Mouse (Mus musculus) liver, embryonic 11.5 days (tissue): ENCODE measurements at regions not wholly inside any gene's neighbourhood (a gene's known extent, or its start where the extent isn't known, plus 50 kb on each side); places are given as distances from the start of the nearest gene placed in this dataset.

Experiments used
- ATAC-seq: fragments of 200-750 bp; cut with Nextera tagmentation; replicated peaks from 2 replicates; pipeline ENCODE4 v1.8.0; 2017; ENCODE audit warnings: moderate number of reproducible peaks, mild to moderate bottlenecking, moderate TSS enrichment, moderate library complexity; ENCODE audit not compliant: low FRiP score
- DNase-seq: peaks from one replicate; pipeline ENCODE4 v3.0.0-alpha.2; 2017; ENCODE audit warnings: low spot score
- H3K27ac ChIP-seq: fragments of 300-500 bp; sonication (generic); 2 replicates; pipeline ENCODE4 v1.5.1; 2014; ENCODE audit warnings: mild to moderate bottlenecking, low read depth, low read length, control low read depth
- H3K27me3 ChIP-seq: fragments of 300-500 bp; sonication (generic); replicated peaks from 2 replicates; pipeline ENCODE4 v1.6.1; 2014; ENCODE audit warnings: low read length, mixed read lengths; ENCODE audit not compliant: control insufficient read depth, insufficient read depth
- H3K36me3 ChIP-seq: fragments of 300-500 bp; sonication (generic); 2 replicates; pipeline ENCODE4 v1.6.1; 2014; ENCODE audit warnings: mild to moderate bottlenecking, low read length, moderate library complexity, mixed read lengths; ENCODE audit not compliant: control insufficient read depth, insufficient read depth
- H3K4me1 ChIP-seq: fragments of 300-500 bp; sonication (generic); replicated peaks from 2 replicates; pipeline ENCODE4 v1.6.1; 2014; ENCODE audit warnings: low read length, mixed read lengths; ENCODE audit not compliant: control insufficient read depth, insufficient read depth
- H3K4me2 ChIP-seq: fragments of 300-500 bp; sonication (generic); 2 replicates; pipeline ENCODE4 v1.6.1; 2014; ENCODE audit warnings: mild to moderate bottlenecking, control low read depth, moderate library complexity
- H3K4me3 ChIP-seq: fragments of 300-500 bp; sonication (generic); 2 replicates; pipeline ENCODE4 v1.5.1; 2014; ENCODE audit warnings: low read depth, low read length, control low read depth
- H3K9ac ChIP-seq: fragments of 300-500 bp; sonication (generic); 2 replicates; pipeline ENCODE4 v1.6.1; 2014; ENCODE audit warnings: low read depth, low read length, control low read depth
- H3K9me3 ChIP-seq: fragments of 300-500 bp; sonication (generic); 2 replicates; pipeline ENCODE4 v1.6.1; 2016; ENCODE audit warnings: low read length, inconsistent platforms, mixed read lengths; ENCODE audit not compliant: control insufficient read depth
- WGBS: fragments of 180-500 bp; shearing (Covaris S2); extraction: QIAGEN DNeasy Blood & Tissue Kit; methylation state at CpG from one replicate; pipeline ENCODE4 v1.1.7; 2014; 5-methylcytosine and 5-hydroxymethylcytosine counted together

GRCm38 (mm10) chr3:39313563-39313962 lies 426.8 kb downstream of the Fat4 start:
- no peak for ATAC-seq
- DNase-seq, result no peak
- H3K4me2 ChIP-seq, result no peak overlapping the region
- no peak overlapping the region for H3K9ac ChIP-seq
- H3K27me3 ChIP-seq, result no peaks in the 10 kb centered on the region
- WGBS, result 92% methylated on average over 4 of the region's 4 CpGs
- H3K4me3 ChIP-seq, result no peak overlapping the region
- H3K27ac ChIP-seq, result no peak overlapping the region
- H3K36me3 ChIP-seq, result no peaks in the 10 kb centered on the region
- no peaks in the 10 kb centered on the region for H3K9me3 ChIP-seq
- H3K4me1 ChIP-seq, result no peaks in the 10 kb centered on the region

GRCm38 (mm10) chr3:39320851-39321250 lies 434.1 kb downstream of the Fat4 start:
- H3K4me1 ChIP-seq, result no peaks in the 10 kb centered on the region
- no peaks in the 10 kb centered on the region for H3K36me3 ChIP-seq
- H3K27ac ChIP-seq, result no peak overlapping the region
- H3K4me2 ChIP-seq, result no peak overlapping the region
- H3K9ac ChIP-seq, result no peak overlapping the region
- H3K27me3 ChIP-seq, result no peaks in the 10 kb centered on the region
- H3K9me3 ChIP-seq, result no peaks in the 10 kb centered on the region
- DNase-seq, result no peak
- H3K4me3 ChIP-seq, result no peak overlapping the region
- ATAC-seq, result no peak
- WGBS, result 76% methylated on average over 7 of the region's 7 CpGs

GRCm38 (mm10) chr3:39322225-39322624 lies 435.5 kb downstream of the Fat4 start:
- Histone ChIP-seq H3K36me3 (no peaks in the 10 kb centered on the region), H3K27me3 (no peaks in the 10 kb centered on the region), H3K4me3 (no peak overlapping the region), H3K9ac (no peak overlapping the region), H3K4me1 (no peaks in the 10 kb centered on the region), H3K27ac (no peak overlapping the region), H3K9me3 (no peaks in the 10 kb centered on the region), H3K4me2 (no peak overlapping the region)
- no peak for ATAC-seq
- WGBS, result 53% methylated on average over 5 of the region's 5 CpGs
- no peak for DNase-seq

- Histone ChIP-seq H3K9ac (no peak overlapping the region), H3K4me1 (no peaks in the 10 kb centered on the region), H3K27ac (no peak overlapping the region), H3K4me2 (no peak overlapping the region), H3K9me3 (no peaks in the 10 kb centered on the region), H3K4me3 (no peak overlapping the region), H3K27me3 (no peaks in the 10 kb centered on the region), H3K36me3 (no peaks in the 10 kb centered on the region)
- 59% methylated on average over 8 of the region's 8 CpGs for WGBS
- DNase-seq (no peak), ATAC-seq (no peak)
These were observed 449.0 kb downstream of the Fat4 start for GRCm38 (mm10) chr3:39335612-39336230.

GRCm38 (mm10) chr3:39341161-39341687 lies 454.5 kb downstream of the Fat4 start:
- H3K27me3 ChIP-seq, result no peaks in the 10 kb centered on the region

GRCm38 (mm10) chr3:39344078-39344477 lies 457.3 kb downstream of the Fat4 start:
- Histone ChIP-seq H3K27ac (no peak overlapping the region), H3K27me3 (no peaks in the 10 kb centered on the region), H3K36me3 (no peaks in the 10 kb centered on the region), H3K4me3 (no peak overlapping the region), H3K4me1 (no peaks in the 10 kb centered on the region), H3K9me3 (no peaks in the 10 kb centered on the region), H3K4me2 (no peak overlapping the region), H3K9ac (no peak overlapping the region)
- WGBS, result 71% methylated on average over 3 of the region's 3 CpGs
- ATAC-seq (no peak), DNase-seq (no peak)

More at GRCm38 (mm10) chr3:39341161-39341687, 454.5 kb downstream of the Fat4 start:
- 80% methylated on average over 3 of the region's 3 CpGs for WGBS
- Histone ChIP-seq H3K9ac (no peak overlapping the region), H3K27ac (no peak overlapping the region), H3K9me3 (no peaks in the 10 kb centered on the region), H3K4me3 (no peak overlapping the region), H3K4me1 (no peaks in the 10 kb centered on the region), H3K36me3 (no peaks in the 10 kb centered on the region), H3K4me2 (no peak overlapping the region)
- ATAC-seq (no peak), DNase-seq (no peak)

- Histone ChIP-seq H3K27ac (no peak overlapping the region), H3K4me2 (no peak overlapping the region), H3K27me3 (no peaks in the 10 kb centered on the region), H3K9me3 (no peaks in the 10 kb centered on the region), H3K4me1 (no peaks in the 10 kb centered on the region), H3K4me3 (no peak overlapping the region), H3K36me3 (no peaks in the 10 kb centered on the region), H3K9ac (no peak overlapping the region)
- 92% methylated on average over 4 of the region's 4 CpGs for WGBS
- no peak for ATAC-seq
- DNase-seq, result no peak
These were observed 460.8 kb downstream of the Fat4 start for GRCm38 (mm10) chr3:39347578-39347977.

GRCm38 (mm10) chr3:39357012-39357411 lies 470.3 kb downstream of the Fat4 start:
- H3K4me3 ChIP-seq, result no peak overlapping the region
- no peaks in the 10 kb centered on the region for H3K9me3 ChIP-seq
- DNase-seq (no peak), ATAC-seq (no peak)
- 44% methylated on average over 2 of the region's 2 CpGs for WGBS
- H3K27me3 ChIP-seq, result no peaks in the 10 kb centered on the region
- H3K27ac ChIP-seq, result no peak overlapping the region
- no peak overlapping the region for H3K9ac ChIP-seq
- no peaks in the 10 kb centered on the region for H3K4me1 ChIP-seq
- no peaks in the 10 kb centered on the region for H3K36me3 ChIP-seq
- H3K4me2 ChIP-seq, result no peak overlapping the region

- 56% methylated on average over 2 of the region's 2 CpGs for WGBS
- H3K36me3 ChIP-seq, result no peaks in the 10 kb centered on the region
- no peak overlapping the region for H3K9ac ChIP-seq
- no peak for ATAC-seq
- no peaks in the 10 kb centered on the region for H3K4me1 ChIP-seq
- H3K27ac ChIP-seq, result no peak overlapping the region
- no peak overlapping the region for H3K4me2 ChIP-seq
- H3K27me3 ChIP-seq, result no peaks in the 10 kb centered on the region
- no peaks in the 10 kb centered on the region for H3K9me3 ChIP-seq
- DNase-seq, result no peak
- H3K4me3 ChIP-seq, result no peak overlapping the region
These were observed 473.5 kb downstream of the Fat4 start for GRCm38 (mm10) chr3:39360278-39360677.
